Mouse (Mus musculus): Measurements from ENCODE around the gene Hras.

The Hras gene

GRCm38 (mm10) chr7:141213605-141214235 is 19.9 kb upstream of the Hras start, which contains the start of gene Lmntd2:
TSS of gene Lmntd2 (minus strand) at chr7:141214080.
- no peak for DNase-seq

DNA sequence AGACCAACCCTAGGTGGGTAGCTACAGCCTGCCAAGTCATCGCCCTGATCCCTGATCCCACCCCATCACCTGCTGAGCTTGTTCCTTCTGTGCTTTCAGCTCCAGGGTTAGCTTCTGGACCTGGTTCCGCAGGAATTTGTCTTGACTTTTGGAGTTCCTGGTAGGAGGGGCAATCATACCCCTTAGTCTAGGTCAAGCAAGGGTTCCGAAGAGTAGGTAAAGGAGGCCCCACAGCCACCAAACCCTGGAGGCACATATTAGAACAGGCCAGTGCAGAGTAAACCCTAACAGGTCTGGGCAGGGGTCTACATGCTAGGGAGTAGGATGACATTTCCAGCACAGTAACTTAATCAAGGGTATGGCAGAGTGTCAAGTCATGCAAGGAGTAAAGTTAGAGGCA is 19.3 kb upstream of the Hras start:
- no peak for DNase-seq

DNA sequence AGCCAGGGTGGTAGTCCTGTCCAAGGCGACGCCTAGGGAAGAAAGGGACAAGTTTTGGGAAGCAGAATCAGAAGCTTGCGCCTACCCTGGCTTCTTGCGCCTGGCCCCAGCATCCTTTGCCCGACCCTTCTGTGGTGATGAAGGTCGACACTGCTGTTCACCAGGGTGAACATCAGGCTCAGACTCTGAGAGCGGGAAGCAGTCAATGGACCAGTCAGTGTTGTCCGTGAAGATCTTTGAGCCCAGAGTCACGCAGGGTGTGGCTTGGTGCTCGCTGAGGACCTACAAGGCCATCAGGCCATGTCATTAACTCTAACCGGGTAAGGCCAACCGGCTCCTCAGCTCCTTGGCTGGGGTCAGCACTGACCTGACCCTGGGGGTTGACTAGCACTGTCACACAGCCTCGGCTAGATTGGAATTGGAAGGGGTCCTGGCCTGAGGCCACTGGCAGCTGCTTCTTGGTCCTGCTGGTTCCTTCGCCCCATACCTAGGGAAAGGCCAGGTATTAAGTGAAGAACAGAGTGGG is 16.9 kb upstream of the Hras start:
- DNase-seq, result no peak

DNA sequence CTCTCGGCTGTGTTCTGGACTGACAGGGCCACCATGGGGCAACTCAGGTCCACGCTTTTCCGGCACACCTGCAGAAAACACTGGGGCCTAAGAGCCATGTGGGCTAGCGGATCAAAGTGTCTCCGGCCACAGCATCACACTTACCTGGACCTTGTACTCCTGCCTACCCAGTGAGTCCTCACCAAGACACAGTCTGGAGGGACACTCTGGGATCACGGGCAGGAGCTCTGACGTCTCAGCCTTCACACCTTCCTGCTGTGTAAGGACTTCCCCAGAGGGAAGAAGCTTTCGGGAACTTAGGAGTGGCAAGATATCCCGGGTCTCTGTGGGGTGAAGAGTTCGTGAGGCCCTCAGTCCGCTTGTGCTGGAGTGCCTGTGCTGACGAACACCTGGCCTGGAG is 16.3 kb upstream of the Hras start:
- DNase-seq, result no peak

DNA sequence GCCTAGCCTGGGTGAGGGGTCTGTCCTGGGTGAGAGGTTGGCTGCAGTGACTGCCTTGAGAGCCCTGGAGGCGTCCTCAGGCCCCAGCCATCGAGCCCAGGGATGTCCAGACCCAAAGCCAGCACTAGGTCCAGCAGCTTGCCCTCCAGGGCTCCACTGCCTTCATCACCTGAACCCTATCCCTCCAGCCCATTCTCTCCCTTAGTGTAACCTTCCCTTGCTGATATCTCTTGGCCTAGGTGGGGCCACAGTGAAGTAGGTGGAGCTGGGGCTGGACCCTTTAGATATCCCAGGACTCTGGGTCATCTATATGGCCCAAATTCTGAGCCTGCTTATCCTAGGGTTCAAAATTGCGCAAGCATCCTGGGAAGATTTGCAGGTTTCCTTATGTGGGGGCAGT is 15.7 kb upstream of the Hras start:
- DNase-seq, result no peak

GRCm38 (mm10) chr7:141206182-141206937 is 12.6 kb upstream of the Hras start:
- no peak for DNase-seq

- DNase-seq, result no peak
These were observed 11.7 kb upstream of the Hras start for GRCm38 (mm10) chr7:141205504-141205903.

GRCm38 (mm10) chr7:141204546-141204945 is 10.7 kb upstream of the Hras start:
- DNase-seq, result no peak

DNA sequence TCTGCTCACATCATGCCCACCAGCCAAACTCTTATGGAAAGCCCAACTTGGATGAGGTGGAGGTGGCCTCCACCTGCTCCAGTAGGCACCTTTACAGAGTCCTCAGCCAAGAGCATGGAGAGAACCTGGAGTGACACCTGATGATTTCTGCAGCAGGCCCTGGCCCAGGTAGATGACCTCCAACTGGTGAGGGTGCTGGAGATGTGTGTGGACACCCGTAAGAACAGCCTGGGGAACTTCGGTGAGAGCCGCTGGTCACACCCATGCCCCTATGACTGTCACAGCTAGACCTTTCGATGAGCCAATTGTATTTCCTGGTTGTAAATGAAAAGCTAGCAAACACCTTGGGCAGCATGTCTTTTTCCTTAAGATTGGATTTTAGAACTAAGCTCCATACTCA is 4.3 kb upstream of the Hras start:
- DNase-seq, result no peak

- no peak for DNase-seq
These were observed 2.9 kb upstream of the Hras start for GRCm38 (mm10) chr7:141196619-141197282.

GRCm38 (mm10) chr7:141195754-141196153 is 1.9 kb upstream of the Hras start:
- no peak for DNase-seq

DNA sequence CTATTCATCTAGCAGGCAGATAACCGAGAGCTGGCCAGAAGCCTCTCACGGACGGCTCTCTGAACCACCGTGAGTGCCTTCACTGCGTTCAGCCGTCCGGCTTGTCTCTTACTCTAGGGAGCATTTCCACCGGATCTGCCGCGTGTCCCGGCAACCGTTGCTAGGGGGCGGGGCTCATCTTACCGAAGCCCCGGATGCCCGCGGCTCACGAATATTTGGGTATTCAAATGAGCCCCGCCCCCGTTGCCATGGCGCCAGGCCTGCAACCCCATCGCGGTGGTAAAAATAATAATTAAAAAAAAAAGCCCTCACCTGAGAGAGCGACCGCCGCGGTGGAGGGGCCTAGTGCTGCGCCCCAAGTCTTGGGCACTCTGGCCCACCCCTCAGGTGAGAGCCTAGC is 1.0 kb upstream of the Hras start:
- DNase-seq, result peak; percentile 92

DNA sequence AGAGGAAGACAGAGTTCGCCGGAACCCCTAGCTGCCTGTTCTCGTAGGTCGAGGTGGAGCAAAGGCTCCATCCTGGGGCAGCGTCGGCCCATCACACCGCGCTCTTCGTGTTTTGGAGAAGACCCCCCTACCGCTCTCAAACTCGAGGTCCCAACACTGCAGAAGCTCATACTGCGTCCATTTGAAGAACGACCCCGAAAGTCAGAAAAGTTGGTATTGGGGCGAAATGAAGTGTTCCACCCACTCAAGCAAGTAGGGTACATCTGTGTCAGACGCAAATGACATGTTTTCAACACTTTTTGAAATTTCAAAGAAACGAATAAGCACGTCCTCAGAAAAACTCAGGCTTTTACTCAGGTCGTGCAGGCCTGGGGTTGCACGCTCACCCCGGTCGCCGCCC is 604 bp upstream of the Hras start:
- DNase-seq, result no peak

- DNase-seq, result peak; percentile 71
These were observed 403 bp downstream of the Hras start for GRCm38 (mm10) chr7:141193348-141193856.

GRCm38 (mm10) chr7:141192776-141193347 is 943 bp downstream of the Hras start:
- DNase-seq, result no peak

DNA sequence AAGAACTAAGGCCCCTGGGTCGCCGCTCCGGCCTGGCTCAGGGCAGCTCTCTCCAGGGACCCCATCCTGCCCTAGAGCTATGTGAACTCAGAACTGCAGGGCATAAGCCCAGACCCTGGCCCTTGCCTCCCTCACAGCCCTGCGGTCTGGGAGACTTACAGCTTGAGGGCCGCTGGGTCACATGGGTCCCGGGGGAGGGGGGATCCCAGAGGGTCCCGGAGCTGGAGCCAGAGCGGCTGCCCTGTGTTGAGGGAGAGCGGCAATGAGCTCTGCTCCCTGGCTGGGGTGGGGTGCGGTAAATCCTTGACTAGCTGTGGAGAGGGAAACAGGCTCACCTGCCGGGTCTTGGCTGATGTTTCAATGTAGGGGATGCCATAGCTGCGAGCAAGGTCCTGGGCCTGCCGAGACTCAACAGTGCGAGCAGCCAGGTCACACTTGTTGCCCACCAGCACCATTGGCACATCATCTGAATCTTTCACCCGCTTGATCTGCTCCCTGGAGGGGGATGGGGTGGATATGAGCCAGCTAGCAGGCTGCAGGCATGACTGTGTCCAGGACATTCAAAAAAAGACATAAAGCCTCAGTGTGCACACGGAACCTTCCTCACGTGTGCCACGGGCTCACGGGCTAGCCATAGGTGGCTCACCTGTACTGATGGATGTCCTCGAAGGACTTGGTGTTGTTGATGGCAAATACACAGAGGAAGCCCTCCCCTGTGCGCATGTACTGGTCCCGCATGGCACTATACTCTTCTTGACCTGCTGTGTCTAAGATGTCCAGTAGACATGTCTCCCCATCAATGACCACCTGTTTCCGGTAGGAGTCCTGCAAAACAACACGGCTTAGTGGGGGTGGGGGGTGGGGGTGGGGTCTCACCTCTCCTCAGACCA is 1.8 kb downstream of the Hras start:
- DNase-seq, result no peak

DNA sequence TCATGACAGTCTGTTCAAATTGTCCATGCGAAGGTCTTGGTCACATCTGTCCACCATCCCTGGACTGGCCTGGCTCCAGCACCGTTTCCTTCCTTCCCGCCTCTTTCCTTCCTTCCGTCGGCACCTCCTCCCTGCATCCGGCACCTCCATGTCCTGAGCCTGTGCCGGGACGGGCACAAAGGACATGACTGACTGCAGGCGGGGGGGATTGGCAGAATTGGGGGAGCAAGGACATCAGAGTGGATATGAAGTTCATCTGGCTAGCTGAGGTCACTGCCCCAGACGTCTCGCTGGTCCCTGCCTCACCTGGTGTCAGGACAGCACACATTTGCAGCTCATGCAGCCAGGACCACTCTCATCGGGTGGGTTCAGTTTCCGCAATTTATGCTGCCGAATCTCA is 2.8 kb downstream of the Hras start:
- DNase-seq, result peak; percentile 57

DNA sequence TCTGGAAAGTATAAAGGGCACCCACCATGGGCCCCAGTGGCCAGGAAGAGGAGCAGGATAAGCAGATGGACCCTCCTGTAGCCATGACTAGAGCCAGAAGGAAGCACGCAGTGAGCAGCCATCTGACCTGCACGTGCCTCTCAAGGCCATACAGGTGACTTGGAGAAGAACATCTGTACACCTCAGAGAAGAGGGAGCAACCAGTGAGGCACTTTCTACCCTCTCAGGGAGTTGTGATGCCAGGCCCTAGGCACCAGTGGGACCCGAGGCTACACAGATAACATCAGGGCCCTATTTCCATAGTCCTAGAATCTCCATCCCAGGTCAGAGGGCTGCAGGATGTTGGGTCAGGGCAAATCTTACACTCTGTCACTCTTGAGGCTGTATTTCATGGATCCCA is 3.6 kb downstream of the Hras start:
- DNase-seq, result no peak

DNA sequence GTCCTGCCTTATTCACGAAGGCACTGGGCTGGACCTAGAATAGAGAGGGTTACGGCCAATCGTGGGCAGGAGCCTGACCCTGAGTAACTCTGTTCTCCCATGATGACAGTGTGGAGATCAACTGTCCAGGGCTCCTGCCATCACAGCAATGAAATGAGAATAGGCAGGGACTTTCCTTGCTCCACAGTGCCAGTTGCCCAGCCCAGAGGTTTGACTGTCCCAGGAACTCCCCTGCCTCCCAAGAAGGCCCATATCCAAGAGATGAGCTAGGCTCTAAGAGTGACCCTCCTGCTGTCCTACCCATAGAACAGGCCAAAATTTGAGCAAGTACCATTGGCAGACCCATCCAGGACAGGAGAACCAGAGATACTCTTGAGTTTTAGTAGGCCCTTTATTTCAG is 5.1 kb downstream of the Hras start:
- no peak for DNase-seq

GRCm38 (mm10) chr7:141188194-141188593 is 5.6 kb downstream of the Hras start:
- no peak for DNase-seq

DNA sequence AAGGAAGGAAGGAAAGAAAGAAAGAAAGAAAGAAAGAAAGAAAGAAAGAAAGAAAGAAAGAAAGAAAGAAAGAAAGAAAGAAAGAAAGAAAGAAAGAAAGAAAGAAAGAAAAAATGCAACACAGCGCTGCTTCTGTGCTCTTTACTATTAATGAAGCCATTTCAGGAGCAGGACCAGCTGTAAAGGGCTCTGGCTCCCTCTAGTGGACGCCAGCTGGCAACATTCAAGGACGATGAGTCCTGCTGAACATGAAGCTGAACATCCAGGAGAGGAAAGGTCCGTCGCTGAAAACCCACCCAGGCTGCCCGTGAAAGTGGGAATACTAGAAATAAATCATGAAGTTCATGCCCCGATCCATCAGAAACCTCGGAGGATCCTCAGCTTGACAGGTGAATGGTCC is 17.6 kb downstream of the Hras start:
- peak; percentile 89 for DNase-seq

GRCm38 (mm10) chr7:141175068-141175467 is 18.7 kb downstream of the Hras start:
- no peak for DNase-seq

All from kidney, adult 18-20 months (tissue).